Mouse (Mus musculus) MEL (cell line): Measurements from ENCODE around the gene D17H6S53E. TPM values are rescaled to one million over a fixed set of nuclear protein-coding genes. Genes with fewer than 3 reads are reported as not detected.

Source experiments
- DNase-seq: peaks from one replicate; pipeline ENCODE4 v3.0.0; 2011; ENCODE audit warnings: low read depth, low spot score
- H3K27ac ChIP-seq: 2 replicates; pipeline ENCODE4 v1.5.1; 2012; ENCODE audit warnings: low read depth, mild to moderate bottlenecking, control low read depth, low read length, moderate library complexity; ENCODE audit not compliant: control insufficient read depth
- H3K27me3 ChIP-seq, 2 experiments: fragments of 150-350 bp in 1 of 2; sonication (generic) in 1 of 2; 2 replicates each; pipeline ENCODE4 v1.6.1; 2012; ENCODE audit warnings: low read length in 2 of 2, mild to moderate bottlenecking in 2 of 2, improper control_type of control experiment in 1 of 2, moderate library complexity in 1 of 2; ENCODE audit not compliant: insufficient read depth in 2 of 2, control insufficient read depth in 1 of 2
- H3K36me3 ChIP-seq, 2 experiments: 2 replicates each; pipeline ENCODE4 v1.6.1; 2012 to 2014; ENCODE audit warnings: low read length in 2 of 2, improper control_type of control experiment in 1 of 2, inconsistent platforms in 1 of 2, mild to moderate bottlenecking in 1 of 2; ENCODE audit not compliant: insufficient read depth in 2 of 2, control insufficient read depth in 1 of 2
- H3K4me1 ChIP-seq, 2 experiments: fragments of 150-350 bp in 1 of 2; sonication (generic) in 1 of 2; 2 replicates each; pipeline ENCODE4 v1.6.1; 2012; ENCODE audit warnings: low read length in 2 of 2, improper control_type of control experiment in 1 of 2, mild to moderate bottlenecking in 1 of 2; ENCODE audit not compliant: insufficient read depth in 2 of 2, control insufficient read depth in 1 of 2
- H3K4me3 ChIP-seq, 2 experiments: fragments of 150-350 bp in 1 of 2; sonication (generic) in 1 of 2; 2 replicates each; pipeline ENCODE4 v1.5.1; 2012; ENCODE audit warnings: low read depth in 2 of 2, low read length in 2 of 2, mild to moderate bottlenecking in 2 of 2, moderate library complexity in 2 of 2, control low read depth in 1 of 2, improper control_type of control experiment in 1 of 2; ENCODE audit not compliant: control insufficient read depth in 1 of 2, insufficient read depth in 1 of 2
- H3K79me2 ChIP-seq: 2 replicates; pipeline ENCODE4 v1.6.1; 2012; ENCODE audit warnings: mild to moderate bottlenecking, low read length, moderate library complexity; ENCODE audit not compliant: control insufficient read depth, poor library complexity, insufficient read depth
- H3K9ac ChIP-seq: 2 replicates; pipeline ENCODE4 v1.6.1; 2012; ENCODE audit warnings: low read depth, mild to moderate bottlenecking, control low read depth, low read length, moderate library complexity; ENCODE audit not compliant: control insufficient read depth, poor library complexity, severe bottlenecking
- H3K9me3 ChIP-seq: fragments of 150-350 bp; sonication (generic); replicated peaks from 2 replicates; pipeline ENCODE4 v1.6.1; 2012; ENCODE audit warnings: mild to moderate bottlenecking, low read length, improper control_type of control experiment, moderate library complexity; ENCODE audit not compliant: insufficient read depth
- CHD1 ChIP-seq: IDR thresholded peaks from 2 replicates; pipeline ENCODE4 v1.6.1; 2012; ENCODE audit warnings: low read depth, mild to moderate bottlenecking, inconsistent platforms, low read length, improper control_type of control experiment
- CTCF ChIP-seq, 3 experiments: IDR thresholded peaks in 2 of 3; conservative IDR thresholded peaks in 1 of 3; 2 replicates each; pipeline ENCODE4 v1.5.1; 2011 to 2012; ENCODE audit warnings: low read length in 3 of 3, low read depth in 2 of 3, mild to moderate bottlenecking in 2 of 3, improper control_type of control experiment in 1 of 3, inconsistent platforms in 1 of 3, mixed read lengths in 1 of 3, moderate library complexity in 1 of 3; ENCODE audit not compliant: control insufficient read depth in 1 of 3, insufficient read depth in 1 of 3, poor library complexity in 1 of 3, severe bottlenecking in 1 of 3
- E2F4 ChIP-seq: IDR thresholded peaks from 2 replicates; pipeline ENCODE4 v1.6.1; 2011; ENCODE audit warnings: low read depth, low read length, improper control_type of control experiment, borderline replicate concordance
- EP300 ChIP-seq, 2 experiments: IDR thresholded peaks; 2 replicates each; pipeline ENCODE4 v1.6.1; 2011; ENCODE audit warnings: improper control_type of control experiment in 2 of 2, low read length in 2 of 2, low read depth in 1 of 2, mild to moderate bottlenecking in 1 of 2
- ETS1 ChIP-seq: IDR thresholded peaks from 2 replicates; pipeline ENCODE4 v1.6.1; 2012; ENCODE audit warnings: low read depth, mild to moderate bottlenecking, inconsistent platforms, low read length, improper control_type of control experiment, moderate library complexity
- GABPA ChIP-seq: IDR thresholded peaks from 2 replicates; pipeline ENCODE4 v1.6.1; 2012; ENCODE audit warnings: low read depth, mild to moderate bottlenecking, inconsistent platforms, low read length, improper control_type of control experiment, moderate library complexity
- GATA1 ChIP-seq: IDR thresholded peaks from 2 replicates; pipeline ENCODE4 v1.6.1; 2011; ENCODE audit warnings: low read depth, low read length, improper control_type of control experiment
- HCFC1 ChIP-seq: IDR thresholded peaks from 2 replicates; pipeline ENCODE4 v1.6.1; 2012; ENCODE audit warnings: low read depth, mild to moderate bottlenecking, inconsistent platforms, low read length, improper control_type of control experiment, moderate library complexity
- JUND ChIP-seq: IDR thresholded peaks from 2 replicates; pipeline ENCODE4 v1.6.1; 2011; ENCODE audit warnings: low read depth, mild to moderate bottlenecking, improper control_type of control experiment, low read length
- MAX ChIP-seq: IDR thresholded peaks from 2 replicates; pipeline ENCODE4 v1.6.1; 2011; ENCODE audit warnings: low read length, improper control_type of control experiment
- MEF2A ChIP-seq: IDR thresholded peaks from 2 replicates; pipeline ENCODE4 v1.6.1; 2014; ENCODE audit warnings: low read depth, mild to moderate bottlenecking, inconsistent platforms, low read length, improper control_type of control experiment; ENCODE audit not compliant: poor library complexity, insufficient replicate concordance, severe bottlenecking; ENCODE audit errors: extremely low read depth
- MYB ChIP-seq: IDR thresholded peaks from 2 replicates; pipeline ENCODE4 v1.6.1; 2011; ENCODE audit warnings: mild to moderate bottlenecking, low read depth, low read length, improper control_type of control experiment
- NELFE ChIP-seq: IDR thresholded peaks from 2 replicates; pipeline ENCODE4 v1.6.1; 2011; ENCODE audit warnings: low read depth, low read length, improper control_type of control experiment
- POLR2A ChIP-seq, 2 experiments: IDR thresholded peaks; 2 replicates each; pipeline ENCODE4 v1.6.1; 2011 to 2012; ENCODE audit warnings: low read length in 2 of 2, mild to moderate bottlenecking in 2 of 2, control low read depth in 1 of 2, improper control_type of control experiment in 1 of 2, low read depth in 1 of 2, moderate library complexity in 1 of 2; ENCODE audit not compliant: control insufficient read depth in 1 of 2, insufficient read depth in 1 of 2, poor library complexity in 1 of 2
- RAD21 ChIP-seq: IDR thresholded peaks from 2 replicates; pipeline ENCODE4 v1.6.1; 2011; ENCODE audit warnings: mild to moderate bottlenecking, low read depth, low read length, improper control_type of control experiment
- RCOR1 ChIP-seq: IDR thresholded peaks from 2 replicates; pipeline ENCODE4 v1.6.1; 2012; ENCODE audit warnings: low read depth, mild to moderate bottlenecking, inconsistent platforms, low read length, improper control_type of control experiment
- SIN3A ChIP-seq: IDR thresholded peaks from 2 replicates; pipeline ENCODE4 v1.6.1; 2012; ENCODE audit warnings: low read length, improper control_type of control experiment, inconsistent platforms
- SMC3 ChIP-seq: IDR thresholded peaks from 2 replicates; pipeline ENCODE4 v1.6.1; 2011; ENCODE audit warnings: low read depth, low read length, improper control_type of control experiment
- TAL1 ChIP-seq: IDR thresholded peaks from 2 replicates; pipeline ENCODE4 v1.6.1; 2012; ENCODE audit warnings: mild to moderate bottlenecking, inconsistent platforms, low read length, moderate library complexity, mixed read lengths
- TBP ChIP-seq: IDR thresholded peaks from 2 replicates; pipeline ENCODE4 v1.8.0; 2011; ENCODE audit warnings: low read depth, low read length, improper control_type of control experiment
- TCF12 ChIP-seq: IDR thresholded peaks from 2 replicates; pipeline ENCODE4 v1.6.1; 2014; ENCODE audit warnings: low read depth, mild to moderate bottlenecking, inconsistent platforms, low read length, improper control_type of control experiment, moderate library complexity
- USF2 ChIP-seq, 2 experiments: IDR thresholded peaks; 2 replicates each; pipeline ENCODE4 v1.6.1; 2011 to 2012; ENCODE audit warnings: improper control_type of control experiment in 2 of 2, low read length in 2 of 2, borderline replicate concordance in 1 of 2, inconsistent platforms in 1 of 2, low read depth in 1 of 2, mild to moderate bottlenecking in 1 of 2; ENCODE audit not compliant: insufficient read depth in 1 of 2
- ZC3H11A ChIP-seq: IDR thresholded peaks from 2 replicates; pipeline ENCODE4 v1.6.1; 2012; ENCODE audit warnings: low read depth, mild to moderate bottlenecking, inconsistent platforms, low read length, improper control_type of control experiment
- ZKSCAN1 ChIP-seq: IDR thresholded peaks from 2 replicates; pipeline ENCODE4 v1.6.1; 2012; ENCODE audit warnings: low read depth, mild to moderate bottlenecking, inconsistent platforms, low read length, improper control_type of control experiment, moderate library complexity
- ZNF384 ChIP-seq: IDR thresholded peaks from 2 replicates; pipeline ENCODE4 v1.6.1; 2012; ENCODE audit warnings: low read depth, mild to moderate bottlenecking, inconsistent platforms, low read length, improper control_type of control experiment
- polyA plus RNA-seq, 2 experiments: library from polyadenylated mRNA; stranded (reverse) in 1 of 2; unstranded in 1 of 2; fragments of >175 nt in 1 of 2; fragments of >200 nt in 1 of 2; gene quantifications; 2 replicates each; pipeline versions ENCODE4 v1.2.1 to v1.2.4; 2012; ENCODE audit warnings: low replicate concordance in 2 of 2, low read depth in 1 of 2; ENCODE audit not compliant: insufficient read length in 2 of 2, insufficient read depth in 1 of 2, missing spikeins in 1 of 2
- total RNA-seq: library from RNA; depleted of rRNA; stranded (reverse); fragments of 300-350 nt; gene quantifications from 2 replicates; pipeline ENCODE4 v1.2.3, GENCODE M21; 2012

D17H6S53E gene
- total and polyA plus RNA-seq, 3 experiments: 11.6 to 13.6 TPM; not detected in 1

- Histone ChIP-seq H3K4me3 (no peak overlapping the region), H3K9me3 (no peaks in the 10 kb centered on the region), H3K9ac (no peak overlapping the region), H3K27ac (0 out of 2 replicates have a peak overlapping the region, but pooled peaks have one; percentile 13), H3K36me3 (peaks cover 0 to 44% of the 10 kb centered on the region in 2 experiments; a peak in 2 of 4 replicates), H3K4me1 (peaks cover 20 to 58% of the 10 kb centered on the region in 2 experiments), H3K27me3 (no peaks in the 10 kb centered on the region), H3K79me2 (no peaks in the 10 kb centered on the region)
- no peak for DNase-seq
- TF ChIP-seq ZNF384: no peak
- TF ChIP-seq JUND: no peak
- no peak for TF ChIP-seq CTCF (IDR thresholded peaks at IDR 0.05 in 2 of 3, conservative IDR thresholded peaks at IDR 0.05 in 1 of 3; ENCODE audit: control insufficient read depth in 1 of 3, insufficient read depth in 1 of 3, low read depth in 2 of 3, low read length in 3 of 3, poor library complexity in 1 of 3, severe bottlenecking in 1 of 3)
- TF ChIP-seq RAD21: no peak
- no peak for TF ChIP-seq TBP
- no peak for TF ChIP-seq ZC3H11A
- no peak for TF ChIP-seq POLR2A (IDR thresholded peaks at IDR 0.05; ENCODE audit: control insufficient read depth in 1 of 2, insufficient read depth in 1 of 2, low read depth in 1 of 2, low read length in 2 of 2, poor library complexity in 1 of 2)
- no peak for TF ChIP-seq MEF2A
- no peak for TF ChIP-seq SMC3
- no peak for TF ChIP-seq ZKSCAN1
- TF ChIP-seq HCFC1: no peak
- no peak for TF ChIP-seq TAL1
- TF ChIP-seq E2F4: no peak
- no peak for TF ChIP-seq MYB
- TF ChIP-seq CHD1: no peak
- no peak for TF ChIP-seq GABPA
- TF ChIP-seq GATA1: no peak
- no peak for TF ChIP-seq MAX
- TF ChIP-seq NELFE: no peak
These were observed 43.2 kb upstream of the D17H6S53E start for GRCm38 (mm10) chr17:35082841-35083576.

DNA sequence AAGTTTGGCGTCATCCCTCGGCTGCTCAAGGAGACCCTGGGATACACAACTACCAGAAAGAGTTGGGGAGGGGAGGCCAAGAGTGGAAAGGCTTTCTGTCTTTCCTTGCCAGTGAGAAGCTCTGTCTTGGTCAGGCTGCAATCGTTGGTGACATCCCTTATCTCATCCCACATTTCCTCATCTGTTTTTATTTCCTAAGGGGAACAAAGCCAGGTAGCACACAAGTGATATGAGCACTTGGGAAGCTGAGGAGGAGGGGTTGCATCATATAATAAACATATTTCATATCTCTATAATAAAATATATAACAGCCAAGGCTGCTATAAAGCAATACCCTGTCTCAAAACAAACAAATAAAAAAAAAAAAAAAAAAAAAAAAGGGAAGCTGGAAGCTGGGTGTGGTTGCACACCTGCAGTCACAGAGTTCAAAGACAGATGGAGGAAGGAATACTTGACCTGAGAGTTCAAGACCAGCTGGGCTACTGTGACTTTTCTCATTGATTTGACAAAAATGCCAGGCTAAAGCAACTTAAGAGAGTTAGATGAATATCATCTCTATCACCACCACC, 42.2 kb upstream of the D17H6S53E start:
- Histone ChIP-seq H3K27ac (peak overlapping the region; percentile 31), H3K4me3 (no peak overlapping the region), H3K9ac (no peak overlapping the region), H3K36me3 (peaks cover 0 to 41% of the 10 kb centered on the region in 2 experiments; a peak in 2 of 4 replicates), H3K4me1 (peaks cover 18 to 58% of the 10 kb centered on the region in 2 experiments), H3K79me2 (no peaks in the 10 kb centered on the region), H3K9me3 (no peaks in the 10 kb centered on the region), H3K27me3 (no peaks in the 10 kb centered on the region)
- no peak for TF ChIP-seq NELFE
- TF ChIP-seq MEF2A: no peak
- peak; percentile 63 for TF ChIP-seq GATA1
- TF ChIP-seq USF2 (IDR thresholded peaks at IDR 0.05; ENCODE audit: borderline replicate concordance in 1 of 2, insufficient read depth in 1 of 2, low read depth in 1 of 2, low read length in 2 of 2): no peak
- 0 out of 2 replicates have a peak, but pooled peaks have one; percentile 9 for TF ChIP-seq RCOR1
- TF ChIP-seq TCF12: peak; percentile 41; the same call in 1 of the 2 replicates
- TF ChIP-seq EP300 (IDR thresholded peaks at IDR 0.05; ENCODE audit: low read depth in 1 of 2, low read length in 2 of 2): peak; percentile 58 to 61
- TF ChIP-seq ZNF384: peak; percentile 92
- peak; percentile 56 for TF ChIP-seq SIN3A
- TF ChIP-seq ETS1: 0 out of 2 replicates have a peak, but pooled peaks have one; percentile 50
- TF ChIP-seq POLR2A (IDR thresholded peaks at IDR 0.05; ENCODE audit: control insufficient read depth in 1 of 2, insufficient read depth in 1 of 2, low read depth in 1 of 2, low read length in 2 of 2, poor library complexity in 1 of 2): no peak
- no peak for DNase-seq
